Mouse (Mus musculus) lung, embryonic 14.5 days (tissue): ENCODE measurements around the gene Nf2. TPM values are rescaled to one million over a fixed set of nuclear protein-coding genes. Genes with fewer than 3 reads are reported as not detected.

Experiments
- ATAC-seq: fragments of 200-750 bp; cut with Nextera tagmentation; 2 replicates; pipeline ENCODE4 v1.8.0; 2017; ENCODE audit warnings: mild to moderate bottlenecking, moderate TSS enrichment, moderate library complexity; ENCODE audit not compliant: insufficient read depth
- DNase-seq: peaks from one replicate; pipeline ENCODE4 v3.0.0-alpha.2; 2015
- H3K27ac ChIP-seq: fragments of 300-500 bp; sonication (generic); 2 replicates; pipeline ENCODE4 v1.5.1; 2014; ENCODE audit warnings: low read depth, mild to moderate bottlenecking, moderate library complexity
- H3K27me3 ChIP-seq: fragments of 300-500 bp; sonication (generic); 2 replicates; pipeline ENCODE4 v1.6.1; 2014; ENCODE audit warnings: low read length, control low read depth; ENCODE audit not compliant: insufficient read depth
- H3K36me3 ChIP-seq: fragments of 300-500 bp; sonication (generic); 2 replicates; pipeline ENCODE4 v1.6.1; 2014; ENCODE audit warnings: control low read depth; ENCODE audit not compliant: insufficient read depth
- H3K4me1 ChIP-seq: fragments of 300-500 bp; sonication (generic); 2 replicates; pipeline ENCODE4 v1.6.1; 2014; ENCODE audit warnings: antibody characterized with exemption, control low read depth; ENCODE audit not compliant: insufficient read depth
- H3K4me2 ChIP-seq: fragments of 300-500 bp; sonication (generic); 2 replicates; pipeline ENCODE4 v1.6.1; 2014; ENCODE audit warnings: mild to moderate bottlenecking
- H3K4me3 ChIP-seq: fragments of 300-500 bp; sonication (generic); 2 replicates; pipeline ENCODE4 v1.5.1; 2014; ENCODE audit warnings: low read depth, low read length
- H3K9ac ChIP-seq: fragments of 300-500 bp; sonication (generic); 2 replicates; pipeline ENCODE4 v1.6.1; 2014
- H3K9me3 ChIP-seq: fragments of 300-500 bp; sonication (generic); 2 replicates; pipeline ENCODE4 v1.6.1; 2016; ENCODE audit warnings: low read depth, low read length, control low read depth
- CTCF ChIP-seq: IDR thresholded peaks from 2 replicates; pipeline ENCODE4 v1.5.1; 2016; ENCODE audit warnings: antibody characterized with exemption, low read depth
- WGBS: fragments of 180-500 bp; shearing (Covaris S2); extraction: QIAGEN DNeasy Blood & Tissue Kit; methylation state at CpG from one replicate; pipeline ENCODE4 v1.1.7; 2014; 5-methylcytosine and 5-hydroxymethylcytosine counted together
- polyA plus RNA-seq: library from polyadenylated mRNA; unstranded; fragments of >200 nt; fragmentation: Nextera tagmentation; extraction: Ambion mirVana; gene quantifications from 2 replicates; pipeline ENCODE4 v1.2.1, GENCODE M21; 2014

Gene Nf2
- polyA plus RNA-seq = 43.3 and 47.6 TPM in 2 replicates

- H3K4me1 ChIP-seq = peaks cover 5% of the 10 kb centered on the region; the same call in 1 of the 2 replicates
- peak; percentile 99 for DNase-seq
- under 1% methylated on average over 55 of the region's 60 CpGs for WGBS
- no peaks in the 10 kb centered on the region for H3K36me3 ChIP-seq
- H3K27ac ChIP-seq = peak within 1 kb of the TSS; percentile 83
- peak; percentile 99 for ATAC-seq
- no peaks in the 10 kb centered on the region for H3K9me3 ChIP-seq
- H3K4me3 ChIP-seq = peak within 1 kb of the TSS; percentile 89
- H3K9ac ChIP-seq = peak within 1 kb of the TSS; percentile 97
- peak within 1 kb of the TSS; percentile 76 for H3K4me2 ChIP-seq
- peak; percentile 19; the same call in 1 of the 2 replicates for TF ChIP-seq CTCF
- no peaks in the 10 kb centered on the region for H3K27me3 ChIP-seq
Observed at GRCm38 (mm10) chr11:4849258-4849943, at the start of gene Nf2. TSS of gene Nf2 (minus strand) at chr11:4849536.

- Histone ChIP-seq H3K36me3 (peaks cover 7% of the 10 kb centered on the region; the same call in 1 of the 2 replicates), H3K9ac (peak within 1 kb of the TSS; percentile 80), H3K4me2 (peak within 1 kb of the TSS; percentile 82), H3K27me3 (no peaks in the 10 kb centered on the region), H3K27ac (peak within 1 kb of the TSS; percentile 75), H3K9me3 (no peaks in the 10 kb centered on the region), H3K4me3 (peak within 1 kb of the TSS; percentile 83), H3K4me1 (peaks cover 5% of the 10 kb centered on the region; the same call in 1 of the 2 replicates)
- ATAC-seq = peak; percentile 95
- DNase-seq = peak; percentile 90
- no peak for TF ChIP-seq CTCF
- WGBS = 2% methylated on average over 52 of the region's 52 CpGs
Observed at GRCm38 (mm10) chr11:4894848-4895816, 45.8 kb upstream of the Nf2 start, which contains the start of gene Thoc5. TSS of gene Thoc5 (plus strand) at chr11:4895320.

GRCm38 (mm10) chr11:4886987-4887386 is 37.7 kb upstream of the Nf2 start:
- Histone ChIP-seq H3K36me3 (0 out of 2 replicates have a peak, but pooled peaks cover 14% of the 10 kb centered on the region), H3K27ac (no peak overlapping the region), H3K9me3 (no peaks in the 10 kb centered on the region), H3K9ac (no peak overlapping the region), H3K4me2 (no peak overlapping the region), H3K4me3 (no peak overlapping the region), H3K4me1 (peaks cover 7% of the 10 kb centered on the region), H3K27me3 (no peaks in the 10 kb centered on the region)
- no peak for TF ChIP-seq CTCF
- WGBS = 90% methylated on average over 3 of the region's 3 CpGs
- DNase-seq (no peak), ATAC-seq (no peak)

- DNase-seq (peak; percentile 73), ATAC-seq (no peak)
- 58% methylated on average over 2 of the region's 2 CpGs for WGBS
- peaks cover 7% of the 10 kb centered on the region for H3K4me1 ChIP-seq
- H3K27me3 ChIP-seq = no peaks in the 10 kb centered on the region
- no peak overlapping the region for H3K27ac ChIP-seq
- TF ChIP-seq CTCF = peak; percentile 64
- H3K4me2 ChIP-seq = no peak overlapping the region
- no peak overlapping the region for H3K9ac ChIP-seq
- no peak overlapping the region for H3K4me3 ChIP-seq
- H3K36me3 ChIP-seq = 0 out of 2 replicates have a peak, but pooled peaks cover 14% of the 10 kb centered on the region
- no peaks in the 10 kb centered on the region for H3K9me3 ChIP-seq
Observed at GRCm38 (mm10) chr11:4885385-4885903, 36.1 kb upstream of the Nf2 start.

GRCm38 (mm10) chr11:4882892-4883627 is 33.7 kb upstream of the Nf2 start:
- DNase-seq = peak; percentile 67
- TF ChIP-seq CTCF = peak; percentile 40
- Histone ChIP-seq H3K4me3 (no peak overlapping the region), H3K4me1 (peaks cover 7% of the 10 kb centered on the region), H3K27me3 (no peaks in the 10 kb centered on the region), H3K27ac (no peak overlapping the region), H3K4me2 (no peak overlapping the region), H3K36me3 (no peaks in the 10 kb centered on the region), H3K9ac (no peak overlapping the region), H3K9me3 (no peaks in the 10 kb centered on the region)
- 37% methylated on average over 14 of the region's 14 CpGs for WGBS
- ATAC-seq = peak; percentile 54; the same call in 1 of the 2 replicates

- no peak for ATAC-seq
- no peak for TF ChIP-seq CTCF
- Histone ChIP-seq H3K27me3 (no peaks in the 10 kb centered on the region), H3K36me3 (no peaks in the 10 kb centered on the region), H3K4me3 (no peak overlapping the region), H3K4me2 (no peak overlapping the region), H3K27ac (no peak overlapping the region), H3K9ac (no peak overlapping the region), H3K4me1 (peaks cover 7% of the 10 kb centered on the region), H3K9me3 (no peaks in the 10 kb centered on the region)
- WGBS = 62% methylated on average over 4 of the region's 4 CpGs
- DNase-seq = no peak
Observed at GRCm38 (mm10) chr11:4881087-4881486, 31.8 kb upstream of the Nf2 start.
